Mouse (Mus musculus) thymus, adult 2 months (tissue): ENCODE results near the gene Inpp1. TPM values are rescaled to one million over a fixed set of nuclear protein-coding genes. Genes with fewer than 3 reads are reported as not detected.

Source experiments
- DNase-seq: peaks from one replicate; pipeline ENCODE4 v3.0.0; 2021
- H3K27ac ChIP-seq: fragments of 200-500 bp; 2 replicates; pipeline ENCODE4 v1.5.1; 2012; ENCODE audit warnings: low read length, control low read depth; ENCODE audit not compliant: control insufficient read depth, insufficient read depth
- H3K27me3 ChIP-seq: fragments of 200-500 bp; 2 replicates; pipeline ENCODE4 v1.6.1; 2012; ENCODE audit warnings: mild to moderate bottlenecking, low read length, moderate library complexity, mixed read lengths; ENCODE audit not compliant: control insufficient read depth, insufficient read depth
- H3K36me3 ChIP-seq: fragments of 200-500 bp; 2 replicates; pipeline ENCODE4 v1.6.1; 2012; ENCODE audit warnings: mild to moderate bottlenecking, low read length, moderate library complexity; ENCODE audit not compliant: control insufficient read depth, insufficient read depth
- H3K4me1 ChIP-seq: fragments of 200-500 bp; replicated peaks from 2 replicates; pipeline ENCODE4 v1.6.1; 2012; ENCODE audit warnings: low read length; ENCODE audit not compliant: control insufficient read depth, insufficient read depth
- H3K4me3 ChIP-seq: fragments of 200-500 bp; 2 replicates; pipeline ENCODE4 v1.5.1; 2012; ENCODE audit warnings: mild to moderate bottlenecking, low read length, control low read depth, moderate library complexity; ENCODE audit not compliant: control insufficient read depth, insufficient read depth
- CTCF ChIP-seq: fragments of 200-500 bp; IDR thresholded peaks from 2 replicates; pipeline ENCODE4 v1.5.1; 2012; ENCODE audit warnings: mild to moderate bottlenecking, control low read depth, low read length, moderate library complexity, borderline replicate concordance; ENCODE audit not compliant: control insufficient read depth, poor library complexity, insufficient read depth; ENCODE audit errors: extremely low read depth
- POLR2A ChIP-seq: fragments of 200-500 bp; IDR thresholded peaks from 2 replicates; pipeline ENCODE4 v1.6.1; 2012; ENCODE audit warnings: mild to moderate bottlenecking, low read length, control low read depth, moderate library complexity; ENCODE audit not compliant: control insufficient read depth, poor library complexity, insufficient read depth; ENCODE audit errors: extremely low read depth
- WGBS: fragments of 180-500 bp; shearing (Covaris S2); methylation state at CpG from one replicate; pipeline ENCODE4 v1.1.7; 2018; 5-methylcytosine and 5-hydroxymethylcytosine counted together
- polyA plus RNA-seq: library from polyadenylated mRNA; depleted of rRNA; stranded (reverse); fragments of >200 nt; gene quantifications from 2 replicates; pipeline ENCODE4 v1.2.3, GENCODE M21; 2012

Inpp1 gene
- polyA plus RNA-seq, 1 experiment: 33.8 TPM

DNA sequence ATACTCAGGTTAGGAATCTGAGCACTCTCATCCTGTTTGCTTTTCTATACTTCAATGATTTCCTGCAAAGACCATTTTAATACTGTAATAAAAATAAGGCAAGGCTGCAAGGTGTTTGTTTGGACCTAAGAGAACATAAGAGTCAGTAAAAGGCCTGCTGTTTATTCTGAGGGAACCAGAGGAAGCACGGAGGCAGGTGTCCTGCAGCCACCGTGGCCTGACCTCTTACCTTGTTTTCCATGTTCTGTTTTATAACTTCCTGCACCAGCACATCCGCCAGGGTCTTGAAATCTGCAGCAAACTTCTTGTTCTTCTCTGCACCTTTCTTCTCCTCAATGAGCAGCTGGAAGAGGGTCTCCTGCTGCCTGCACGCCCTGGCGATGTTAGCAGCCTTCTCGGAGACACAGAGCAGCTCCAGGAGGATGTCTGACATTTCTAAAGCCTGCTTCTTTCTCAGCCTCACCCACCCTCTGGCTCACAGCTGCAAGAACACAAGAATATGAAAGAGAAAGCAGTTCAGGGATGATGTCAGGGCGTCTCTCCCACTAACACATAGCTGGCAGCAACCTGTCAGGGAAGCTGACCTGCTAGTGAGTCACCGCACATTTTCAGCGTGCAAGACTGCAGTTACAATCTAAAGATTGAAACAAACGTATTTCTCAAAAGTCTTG, 18.3 kb downstream of the Inpp1 start:
- Histone ChIP-seq H3K27ac (peak overlapping the region; percentile 95), H3K27me3 (no peaks in the 10 kb centered on the region), H3K4me3 (peak overlapping the region; percentile 54), H3K4me1 (peaks cover 14% of the 10 kb centered on the region), H3K36me3 (peaks cover 4% of the 10 kb centered on the region; the same call in 1 of the 2 replicates)
- WGBS: 4% methylated on average over 10 of the region's 10 CpGs
- DNase-seq: peak; percentile 48
- TF ChIP-seq POLR2A: peak; percentile 37; the same call in 1 of the 2 replicates
- TF ChIP-seq CTCF: no peak

DNA sequence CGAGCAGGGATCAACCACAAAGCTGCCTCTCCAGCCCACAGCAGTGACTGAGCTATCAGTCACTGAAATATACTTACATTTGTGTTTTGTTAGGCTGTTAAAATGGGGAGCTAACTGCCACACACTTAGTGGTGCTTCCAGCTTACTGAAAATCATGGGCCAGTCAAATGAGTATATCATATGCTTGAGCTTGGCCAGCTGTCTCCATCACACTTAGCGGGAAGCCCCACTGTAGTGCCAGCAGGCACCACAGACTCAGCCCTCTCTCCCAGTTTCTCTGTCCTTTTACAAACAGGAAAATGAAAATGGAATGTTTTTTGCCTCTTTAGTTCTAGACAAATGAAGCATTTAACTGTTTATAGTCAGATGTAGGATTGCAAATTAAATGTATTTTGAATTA, 21.6 kb downstream of the Inpp1 start:
- H3K4me1 ChIP-seq: peaks cover 9% of the 10 kb centered on the region
- TF ChIP-seq CTCF: no peak
- no peak for TF ChIP-seq POLR2A
- H3K36me3 ChIP-seq: peaks cover 23% of the 10 kb centered on the region
- no peak for DNase-seq
- no peaks in the 10 kb centered on the region for H3K27me3 ChIP-seq
- no peak overlapping the region for H3K4me3 ChIP-seq
- WGBS: 93% methylated on average over 2 of the region's 2 CpGs
- no peak overlapping the region for H3K27ac ChIP-seq

DNA sequence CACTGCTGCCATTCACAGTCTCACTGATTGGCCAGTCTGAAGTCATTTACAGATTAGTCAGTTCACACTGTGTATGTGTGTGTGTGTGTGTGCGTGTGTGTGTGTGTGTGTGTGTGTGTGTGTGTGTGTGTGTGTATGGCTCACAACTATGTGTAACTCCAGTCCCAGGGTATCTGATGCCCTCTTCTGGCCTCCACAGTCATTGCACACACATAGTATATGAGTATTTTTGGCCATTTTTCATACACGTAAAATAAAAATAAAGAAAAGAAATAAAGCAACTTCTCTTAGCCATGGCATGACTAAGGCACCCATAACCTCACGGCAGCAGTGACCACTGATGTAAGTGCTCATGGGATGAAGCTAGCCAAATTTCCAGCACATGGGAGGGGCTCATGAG, 23.8 kb downstream of the Inpp1 start:
- Histone ChIP-seq H3K27ac (no peak overlapping the region), H3K4me3 (no peak overlapping the region), H3K27me3 (no peaks in the 10 kb centered on the region), H3K36me3 (peaks cover 44% of the 10 kb centered on the region), H3K4me1 (peaks cover 2% of the 10 kb centered on the region)
- WGBS: 89% methylated on average over 3 of the region's 3 CpGs
- DNase-seq: no peak
- TF ChIP-seq CTCF (no peak), POLR2A (no peak)

DNA sequence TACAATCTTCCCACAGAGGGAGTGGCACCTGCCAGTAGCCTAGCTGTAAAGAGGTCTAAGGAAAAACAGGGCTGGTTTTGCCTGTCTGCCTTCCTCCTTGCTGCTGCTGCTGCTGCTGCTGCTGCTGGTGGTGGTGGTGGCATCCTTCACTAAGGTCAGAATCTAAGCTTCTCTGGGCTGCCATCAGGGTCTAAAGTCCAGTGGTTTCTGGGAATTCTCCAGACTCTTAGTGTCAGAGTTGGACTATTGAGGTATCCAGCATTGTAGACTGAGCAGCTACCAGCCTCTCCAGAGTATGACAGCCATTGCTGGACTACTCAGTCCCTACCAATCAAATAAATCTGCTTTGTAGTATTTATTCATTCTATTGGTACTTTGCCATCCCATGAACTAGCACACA, 24.8 kb downstream of the Inpp1 start:
- Histone ChIP-seq H3K36me3 (peaks cover 46% of the 10 kb centered on the region), H3K27me3 (no peaks in the 10 kb centered on the region), H3K4me3 (no peak overlapping the region), H3K27ac (no peak overlapping the region), H3K4me1 (0 out of 2 replicates have a peak, but pooled peaks cover under 1% of the 10 kb centered on the region)
- TF ChIP-seq POLR2A: no peak
- no peak for TF ChIP-seq CTCF
- no peak for DNase-seq

DNA sequence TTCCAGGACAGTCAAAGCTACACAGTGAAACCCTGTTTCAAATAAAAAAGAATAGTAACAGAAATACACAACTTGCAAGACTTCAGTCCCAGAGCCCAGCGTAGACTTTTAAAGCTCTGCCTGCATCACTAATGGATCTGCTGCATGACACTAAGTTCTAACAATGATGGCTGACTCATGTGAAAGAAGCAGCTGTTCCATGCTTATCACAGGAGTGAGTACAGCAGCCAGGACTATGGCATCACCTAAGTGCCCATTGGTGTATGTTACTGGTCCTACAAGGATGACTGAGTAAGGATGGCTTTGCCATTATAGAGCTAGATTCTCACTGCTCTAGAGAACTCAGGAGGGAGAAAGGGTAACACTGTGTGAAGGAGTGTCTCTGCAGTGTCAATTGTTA, 30.2 kb downstream of the Inpp1 start:
- Histone ChIP-seq H3K27me3 (no peaks in the 10 kb centered on the region), H3K4me3 (no peak overlapping the region), H3K36me3 (peaks cover 38% of the 10 kb centered on the region), H3K4me1 (no peaks in the 10 kb centered on the region), H3K27ac (no peak overlapping the region)
- 100% methylated on average over 1 of the region's 1 CpGs for WGBS
- TF ChIP-seq POLR2A: no peak
- no peak for TF ChIP-seq CTCF
- no peak for DNase-seq

DNA sequence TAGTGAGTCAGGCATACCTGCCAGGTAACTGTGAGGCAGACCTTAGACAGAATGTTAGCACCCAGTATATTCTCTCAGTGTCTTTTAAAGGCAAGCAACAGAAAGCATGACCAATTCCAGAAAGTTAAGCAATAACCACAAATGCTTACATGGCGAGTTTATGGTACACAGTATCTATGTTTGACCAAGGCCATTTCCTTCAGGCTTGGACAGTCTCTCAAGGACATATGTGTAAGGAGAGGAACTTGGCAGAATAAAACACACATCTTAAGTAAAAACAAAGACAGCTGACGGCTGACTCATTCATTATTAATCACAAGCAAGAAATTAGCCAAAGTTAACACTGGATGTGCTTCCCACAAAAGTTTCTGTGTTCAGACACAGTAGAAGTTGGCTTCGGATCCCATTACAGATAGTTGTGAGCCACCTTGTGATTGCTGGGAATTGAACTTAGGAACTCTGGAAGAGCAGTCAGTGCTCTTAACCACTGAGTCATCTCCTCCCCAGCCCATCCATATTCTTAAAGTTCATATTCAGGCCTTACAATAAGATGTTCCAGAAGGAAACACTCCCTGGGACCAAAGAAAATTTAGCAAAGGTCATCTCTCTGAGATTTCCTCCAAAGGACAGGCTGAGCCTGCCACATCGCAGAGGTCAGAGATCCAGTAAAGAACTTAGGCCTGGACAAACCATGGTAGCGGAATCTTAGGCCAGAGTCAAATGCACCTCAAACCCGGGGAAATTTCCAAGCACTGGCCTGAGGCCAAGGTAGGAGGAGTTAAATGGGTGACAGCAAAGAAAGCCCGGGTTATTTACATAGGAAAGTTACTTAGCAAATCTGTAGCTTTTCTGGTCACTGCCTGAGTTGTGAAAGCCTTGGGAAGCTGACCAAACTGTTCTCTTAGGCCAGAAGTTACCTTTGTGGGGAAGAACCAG, 52.0 kb downstream of the Inpp1 start:
- 91% methylated on average over 7 of the region's 7 CpGs for WGBS
- DNase-seq: no peak
- no peaks in the 10 kb centered on the region for H3K36me3 ChIP-seq
- H3K4me3 ChIP-seq: no peak overlapping the region
- no peak overlapping the region for H3K27ac ChIP-seq
- H3K4me1 ChIP-seq: peaks cover 7% of the 10 kb centered on the region
- TF ChIP-seq POLR2A: no peak
- TF ChIP-seq CTCF: no peak
- no peaks in the 10 kb centered on the region for H3K27me3 ChIP-seq
